Comparison of ENCODE assay signal across 13 mouse cellular contexts in genomic region chr1:151289493-151290258, GRCm38 (mm10). TPM values are rescaled to one million over a fixed set of nuclear protein-coding genes. Genes with fewer than 3 reads are reported as not detected.
DNase-seq lines count a peak whose midpoint lies in the region; ATAC-seq and TF ChIP-seq lines count a peak whose summit lies in the region.
"Had no signal": no experiment of that assay in that cellular context is flagged by ENCODE, and none has a peak within 500 bp of the region (broad histone marks: within the 10 kb centered on the region; RNA-seq: fewer than 3 reads in every experiment).

No protein-coding gene starts in this region.

- DNase-seq in embryonic facial prominence, embryonic 10.5 days (ENCODE audit: low spot score), result no peak
- DNase-seq in liver, adult 2 months (ENCODE audit: extremely low read depth, low read depth, low spot score), result peak; percentile 46
- DNase-seq in liver, result no peak
- DNase-seq in ES-E14 (ENCODE audit: low read depth, low spot score), result no peak
- no peak for DNase-seq in retina, postnatal 1 day
- DNase-seq in forebrain, postnatal 0 days, result no peak
- DNase-seq: cerebellum, postnatal 36 days; gastrocnemius, postnatal 36 days; kidney, postnatal 14 days had no signal

- in situ Hi-C loops in ES-E14 (cut with MboI; ENCODE audit: low sequenced_read_pairs in 2 of 2, unreplicated experiment in 2 of 2), result no loop called here

- ATAC-seq in embryonic facial prominence, embryonic 15.5 days (ENCODE audit: insufficient number of reproducible peaks, low FRiP score, low TSS enrichment, low read depth), result 0 out of 2 replicates have a peak, but pooled peaks have one; percentile 15
- ATAC-seq in intestine, postnatal 0 days, result peak; percentile 76
- ATAC-seq in forebrain, postnatal 0 days, result no peak
- ATAC-seq: hindbrain, postnatal 0 days had no signal

- no peaks in the 10 kb centered on the region for H3K27me3 ChIP-seq in embryonic facial prominence, embryonic 15.5 days
- H3K27me3 ChIP-seq in embryonic facial prominence, embryonic 10.5 days (replicated peaks; ENCODE audit: low read depth, poor library complexity, severe bottlenecking), result no peaks in the 10 kb centered on the region
- H3K27me3 ChIP-seq in liver, adult 2 months (ENCODE audit: control insufficient read depth, insufficient read depth, low read length), result no peaks in the 10 kb centered on the region
- no peaks in the 10 kb centered on the region for H3K27me3 ChIP-seq in intestine, postnatal 0 days (replicated peaks; ENCODE audit: control insufficient read depth, insufficient read depth, low read length)
- no peaks in the 10 kb centered on the region for H3K27me3 ChIP-seq in forebrain, postnatal 0 days (ENCODE audit: insufficient read depth, low read length)
- H3K27me3 ChIP-seq: megakaryocyte, embryonic 14.5 days had no signal

- 64% methylated on average over 13 of the region's 13 CpGs for WGBS in embryonic facial prominence, embryonic 15.5 days
- WGBS in embryonic facial prominence, embryonic 10.5 days, result 75% methylated on average over 13 of the region's 13 CpGs
- WGBS in liver, adult 2 months, result 59% methylated on average over 13 of the region's 13 CpGs
- 45% methylated on average over 13 of the region's 13 CpGs for WGBS in intestine, postnatal 0 days
- WGBS in forebrain, postnatal 0 days, result 86% methylated on average over 13 of the region's 13 CpGs

- H3K9me3 ChIP-seq in embryonic facial prominence, embryonic 15.5 days (replicated peaks), result no peaks in the 10 kb centered on the region
- no peaks in the 10 kb centered on the region for H3K9me3 ChIP-seq in embryonic facial prominence, embryonic 10.5 days
- H3K9me3 ChIP-seq in ES-E14 (ENCODE audit: control insufficient read depth, insufficient read depth, low read depth, low read length), result no peaks in the 10 kb centered on the region
- no peaks in the 10 kb centered on the region for H3K9me3 ChIP-seq in intestine, postnatal 0 days (ENCODE audit: control insufficient read depth)
- no peaks in the 10 kb centered on the region for H3K9me3 ChIP-seq in forebrain, postnatal 0 days (ENCODE audit: low read length)
- H3K9me3 ChIP-seq: megakaryocyte, embryonic 14.5 days had no signal

- H3K36me3 ChIP-seq in embryonic facial prominence, embryonic 15.5 days, result no peaks in the 10 kb centered on the region
- H3K36me3 ChIP-seq in embryonic facial prominence, embryonic 10.5 days (replicated peaks), result no peaks in the 10 kb centered on the region
- no peaks in the 10 kb centered on the region for H3K36me3 ChIP-seq in liver, adult 2 months (ENCODE audit: control insufficient read depth, insufficient read depth, low read length)
- H3K36me3 ChIP-seq in ES-E14 (ENCODE audit: control insufficient read depth, insufficient read depth, low read length, poor library complexity, severe bottlenecking), result no peaks in the 10 kb centered on the region
- no peaks in the 10 kb centered on the region for H3K36me3 ChIP-seq in intestine, postnatal 0 days (ENCODE audit: control insufficient read depth, insufficient read depth)
- no peaks in the 10 kb centered on the region for H3K36me3 ChIP-seq in forebrain, postnatal 0 days (ENCODE audit: insufficient read depth)

- H3K79me2 ChIP-seq in liver, adult 2 months (ENCODE audit: control insufficient read depth, insufficient read depth, low read length), result no peaks in the 10 kb centered on the region

- TF ChIP-seq POLR2A in liver, adult 2 months (IDR thresholded peaks at IDR 0.05; ENCODE audit: extremely low read depth, insufficient read depth, low read length), result no peak

- 0 out of 2 replicates have a peak, but pooled peaks cover 6% of the 10 kb centered on the region for H3K4me1 ChIP-seq in embryonic facial prominence, embryonic 15.5 days
- peaks cover 6% of the 10 kb centered on the region for H3K4me1 ChIP-seq in embryonic facial prominence, embryonic 10.5 days
- H3K4me1 ChIP-seq in liver, adult 2 months (ENCODE audit: control insufficient read depth, insufficient read depth, low read length), result peaks cover 2% of the 10 kb centered on the region; the same call in 1 of the 2 replicates
- peaks cover 9 to 20% of the 10 kb centered on the region in 2 experiments; a peak in 2 of 4 replicates for H3K4me1 ChIP-seq in ES-E14 (ENCODE audit: control insufficient read depth in 2 of 2, insufficient read depth in 2 of 2, low read length in 2 of 2, poor library complexity in 1 of 2)
- no peaks in the 10 kb centered on the region for H3K4me1 ChIP-seq in intestine, postnatal 0 days (replicated peaks; ENCODE audit: control insufficient read depth, insufficient read depth, low read length)
- H3K4me1 ChIP-seq in forebrain, postnatal 0 days (ENCODE audit: insufficient read depth), result no peaks in the 10 kb centered on the region

- 0 out of 2 replicates have a peak overlapping the region, but pooled peaks have one; percentile 11 for H3K27ac ChIP-seq in embryonic facial prominence, embryonic 15.5 days (replicated peaks)
- H3K27ac ChIP-seq in embryonic facial prominence, embryonic 10.5 days (replicated peaks), result no peak overlapping the region
- H3K27ac ChIP-seq in liver, adult 2 months (replicated peaks; ENCODE audit: insufficient read depth, low read depth, low read length), result no peak overlapping the region
- no peak overlapping the region for H3K27ac ChIP-seq in ES-E14 (ENCODE audit: insufficient read depth, low read depth, low read length, poor library complexity, severe bottlenecking)
- peak overlapping the region; percentile 16; the same call in 1 of the 2 replicates for H3K27ac ChIP-seq in intestine, postnatal 0 days (ENCODE audit: low read depth, low read length)
- H3K27ac ChIP-seq in forebrain, postnatal 0 days (ENCODE audit: low read depth, low read length), result no peak overlapping the region
- H3K27ac ChIP-seq: hindbrain, postnatal 0 days had no signal

- H3K4me2 ChIP-seq in embryonic facial prominence, embryonic 15.5 days (replicated peaks), result no peak overlapping the region
- peak overlapping the region; percentile 37 for H3K4me2 ChIP-seq in intestine, postnatal 0 days (replicated peaks; ENCODE audit: low read depth)
- H3K4me2 ChIP-seq in forebrain, postnatal 0 days (ENCODE audit: low read depth), result no peak overlapping the region

- H3K4me3 ChIP-seq in embryonic facial prominence, embryonic 15.5 days (replicated peaks), result no peak overlapping the region
- H3K4me3 ChIP-seq in embryonic facial prominence, embryonic 10.5 days, result no peak overlapping the region
- no peak overlapping the region for H3K4me3 ChIP-seq in liver, adult 2 months (ENCODE audit: insufficient read depth, low read depth, low read length)
- H3K4me3 ChIP-seq in ES-E14 (ENCODE audit: insufficient read depth in 1 of 2, low read depth in 1 of 2, low read length in 2 of 2, poor library complexity in 1 of 2, severe bottlenecking in 1 of 2), result peak overlapping the region; percentile 4 to 10; a peak in 3 of 4 replicates
- no peak overlapping the region for H3K4me3 ChIP-seq in intestine, postnatal 0 days (ENCODE audit: low read depth, low read length)
- no peak overlapping the region for H3K4me3 ChIP-seq in forebrain, postnatal 0 days (ENCODE audit: low read depth, low read length)
- H3K4me3 ChIP-seq: megakaryocyte, embryonic 14.5 days had no signal

- no peak overlapping the region for H3K9ac ChIP-seq in embryonic facial prominence, embryonic 15.5 days
- no peak overlapping the region for H3K9ac ChIP-seq in liver, adult 2 months (ENCODE audit: low read depth, low read length)
- no peak overlapping the region; the same call in 1 of the 2 replicates for H3K9ac ChIP-seq in ES-E14 (ENCODE audit: insufficient read depth, low read depth, low read length, poor library complexity, severe bottlenecking)
- no peak overlapping the region for H3K9ac ChIP-seq in intestine, postnatal 0 days (ENCODE audit: low read depth, low read length)
- no peak overlapping the region for H3K9ac ChIP-seq in forebrain, postnatal 0 days

- no peak for TF ChIP-seq CTCF in liver, adult 2 months (IDR thresholded peaks at IDR 0.05; ENCODE audit: low read depth, low read length)
- TF ChIP-seq CTCF in intestine, postnatal 0 days (IDR thresholded peaks at IDR 0.05; ENCODE audit: low read depth), result no peak
- no peak for TF ChIP-seq CTCF in forebrain, postnatal 0 days (IDR thresholded peaks at IDR 0.05; ENCODE audit: low read depth)

TF ChIP-seq in ES-E14, 5 proteins besides CTCF, POLR2A, EP300 and RAD21:
- TF ChIP-seq HCFC1 (IDR thresholded peaks at IDR 0.05; ENCODE audit: borderline replicate concordance, insufficient read depth, low read length), result no peak
- no peak for TF ChIP-seq CHD2 (IDR thresholded peaks at IDR 0.05; ENCODE audit: low read depth, low read length)
- no peak for TF ChIP-seq ZC3H11A (IDR thresholded peaks at IDR 0.05; ENCODE audit: borderline replicate concordance, low read depth, low read length)
- TF ChIP-seq ZNF384 (IDR thresholded peaks at IDR 0.05; ENCODE audit: low read depth, low read length), result no peak

RNA-seq across cellular contexts. Expression of gene Ivns1abp, which starts 54.6 kb away (rescaled TPM):
- polyA plus RNA-seq in embryonic facial prominence, embryonic 15.5 days (2015; fragmentation: Nextera tagmentation; extraction: Ambion mirVana), result 256 and 268 TPM in 2 replicates
- polyA plus RNA-seq in embryonic facial prominence, embryonic 10.5 days (2016; fragmentation: Nextera tagmentation; extraction: Ambion mirVana), result 402 and 404 TPM in 2 replicates
- total RNA-seq in liver, adult 2 months (2014; rRNA removed), result 105 and 111 TPM in 2 replicates
- 11.4 and 16.7 TPM in 2 replicates for polyA plus RNA-seq in liver, adult 2 months (2012; rRNA removed)
- 76.9 and 89.5 TPM in 2 replicates for total RNA-seq in ES-E14 (2012; rRNA removed)
- polyA plus RNA-seq in intestine, postnatal 0 days (2015; fragmentation: Nextera tagmentation; extraction: Ambion mirVana), result 101 and 107 TPM in 2 replicates
- total RNA-seq in forebrain, postnatal 0 days (2014; rRNA removed), result 246 and 251 TPM in 2 replicates
- polyA plus RNA-seq in forebrain, postnatal 0 days (2015; fragmentation: Nextera tagmentation; extraction: Ambion mirVana), result 217 and 240 TPM in 2 replicates

Comparison
In these comparisons a context has a peak if more than half of its experiments do, and no peak if none do; other contexts are left out.
1. H3K27ac ChIP-seq: peak in embryonic facial prominence, embryonic 15.5 days (single experiment) and intestine, postnatal 0 days (single experiment); none in embryonic facial prominence, embryonic 10.5 days (single experiment), liver, adult 2 months (single experiment), ES-E14 (single experiment) and forebrain, postnatal 0 days (single experiment).
2. H3K4me3 ChIP-seq: peak in ES-E14 (2 of 2); none in embryonic facial prominence, embryonic 15.5 days (single experiment), embryonic facial prominence, embryonic 10.5 days (single experiment), liver, adult 2 months (single experiment), intestine, postnatal 0 days (single experiment) and forebrain, postnatal 0 days (single experiment).